7 mouse cellular contexts compared by ENCODE assay signal in the genomic region with DNA sequence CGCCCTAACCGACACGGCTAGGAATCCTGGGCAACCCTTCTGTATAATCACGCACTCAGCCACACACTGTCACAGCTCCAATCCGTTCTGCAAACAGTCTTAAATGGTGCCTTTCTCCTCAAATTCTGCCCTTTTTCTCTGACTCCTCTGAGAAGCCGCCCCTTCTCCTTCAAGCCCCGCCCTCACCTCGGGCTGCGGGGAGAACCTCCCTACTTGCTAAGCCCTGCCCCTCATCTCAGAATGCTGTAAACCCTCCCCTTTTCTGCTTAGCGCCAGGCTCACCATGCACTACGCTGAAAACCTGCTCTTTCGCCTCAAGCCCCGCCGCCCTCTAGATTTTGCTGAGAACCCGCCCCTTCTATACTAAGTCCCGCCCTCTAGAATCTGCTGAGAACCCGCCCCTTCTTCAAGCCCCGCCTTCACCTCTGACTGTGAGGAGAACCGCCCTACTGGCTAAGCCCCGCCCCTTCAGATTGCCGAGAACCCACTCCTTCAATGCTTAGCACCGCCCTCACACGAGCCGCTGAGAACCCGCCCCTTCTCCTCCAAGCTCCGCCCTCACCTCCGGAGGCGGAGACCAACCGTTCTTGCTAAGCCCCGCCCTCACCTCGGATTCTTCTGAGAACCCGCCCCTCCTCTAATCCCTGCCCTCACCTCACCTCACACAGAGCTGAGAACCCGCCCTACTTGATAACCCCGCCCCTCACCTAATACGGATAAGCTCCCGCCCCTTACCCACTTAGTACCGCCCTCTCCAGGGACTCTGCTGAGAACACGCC. TPM values are rescaled to one million over a fixed set of nuclear protein-coding genes. Genes with fewer than 3 reads are reported as not detected.
A peak's percentile ranks its signal among the peaks of the same experiment; 100 is the strongest.
DNase-seq lines count a peak whose midpoint lies in the region; ATAC-seq and TF ChIP-seq lines count a peak whose summit lies in the region.

No protein-coding gene starts in this region.

- H3K27me3 ChIP-seq in embryonic facial prominence, embryonic 10.5 days (replicated peaks; ENCODE audit: low read depth, poor library complexity, severe bottlenecking), result no peaks in the 10 kb centered on the region
- no peaks in the 10 kb centered on the region for H3K27me3 ChIP-seq in intestine, postnatal 0 days (replicated peaks; ENCODE audit: control insufficient read depth, insufficient read depth, low read length)
- H3K27me3 ChIP-seq in midbrain, embryonic 12.5 days, result no peaks in the 10 kb centered on the region
- H3K27me3 ChIP-seq in small intestine, adult 2 months (ENCODE audit: control insufficient read depth, insufficient read depth, low read length), result no peaks in the 10 kb centered on the region

- no peaks in the 10 kb centered on the region for H3K36me3 ChIP-seq in embryonic facial prominence, embryonic 10.5 days (replicated peaks)
- no peaks in the 10 kb centered on the region for H3K36me3 ChIP-seq in intestine, postnatal 0 days (ENCODE audit: control insufficient read depth, insufficient read depth)
- no peaks in the 10 kb centered on the region for H3K36me3 ChIP-seq in midbrain, embryonic 12.5 days
- no peaks in the 10 kb centered on the region for H3K36me3 ChIP-seq in small intestine, adult 2 months (ENCODE audit: control insufficient read depth, insufficient read depth, low read length)

- ATAC-seq in intestine, postnatal 0 days, result peak; percentile 95
- ATAC-seq in midbrain, embryonic 12.5 days (ENCODE audit: low FRiP score, low read depth), result peak; percentile 92

- TF ChIP-seq POLR2A in small intestine, adult 2 months (IDR thresholded peaks at IDR 0.05; ENCODE audit: low read depth, low read length), result no peak

- peak overlapping the region; percentile 83 for H3K27ac ChIP-seq in embryonic facial prominence, embryonic 10.5 days (replicated peaks)
- no peak overlapping the region for H3K27ac ChIP-seq in intestine, postnatal 0 days (ENCODE audit: low read depth, low read length)
- peak overlapping the region; percentile 94 for H3K27ac ChIP-seq in midbrain, embryonic 12.5 days (replicated peaks)
- H3K27ac ChIP-seq in small intestine, adult 2 months (ENCODE audit: insufficient read depth, low read depth, low read length), result peak overlapping the region; percentile 65; the same call in 1 of the 2 replicates

- H3K4me1 ChIP-seq in embryonic facial prominence, embryonic 10.5 days, result peaks cover 12% of the 10 kb centered on the region
- H3K4me1 ChIP-seq in intestine, postnatal 0 days (replicated peaks; ENCODE audit: control insufficient read depth, insufficient read depth, low read length), result no peaks in the 10 kb centered on the region
- H3K4me1 ChIP-seq in midbrain, embryonic 12.5 days, result peaks cover 13% of the 10 kb centered on the region
- H3K4me1 ChIP-seq in small intestine, adult 2 months (ENCODE audit: control insufficient read depth, insufficient read depth, insufficient read length, low read length), result no peaks in the 10 kb centered on the region; the same call in 1 of the 2 replicates

- peak overlapping the region; percentile 74 for H3K4me2 ChIP-seq in intestine, postnatal 0 days (replicated peaks; ENCODE audit: low read depth)
- H3K4me2 ChIP-seq in midbrain, embryonic 12.5 days (replicated peaks), result peak overlapping the region; percentile 71

- TF ChIP-seq CTCF in intestine, postnatal 0 days (IDR thresholded peaks at IDR 0.05; ENCODE audit: low read depth), result no peak
- no peak for TF ChIP-seq CTCF in small intestine, adult 2 months (IDR thresholded peaks at IDR 0.05; ENCODE audit: extremely low read depth, insufficient read length, insufficient replicate concordance, low read depth, low read length)

- H3K9me3 ChIP-seq in embryonic facial prominence, embryonic 10.5 days, result no peaks in the 10 kb centered on the region
- no peaks in the 10 kb centered on the region for H3K9me3 ChIP-seq in intestine, postnatal 0 days (ENCODE audit: control insufficient read depth)
- no peaks in the 10 kb centered on the region for H3K9me3 ChIP-seq in midbrain, embryonic 12.5 days

- peak overlapping the region; percentile 66 for H3K4me3 ChIP-seq in embryonic facial prominence, embryonic 10.5 days
- H3K4me3 ChIP-seq in intestine, postnatal 0 days (ENCODE audit: low read depth, low read length), result peak overlapping the region; percentile 50
- H3K4me3 ChIP-seq in midbrain, embryonic 12.5 days, result peak overlapping the region; percentile 52
- peak overlapping the region; percentile 71 for H3K4me3 ChIP-seq in small intestine, adult 2 months (ENCODE audit: low read depth, low read length)

- DNase-seq in adrenal gland, postnatal 10 days, result peak; percentile 99
- peak; percentile 98 for DNase-seq in embryonic facial prominence, embryonic 10.5 days (ENCODE audit: low spot score)
- DNase-seq in gonadal fat pad, adult 2 months (ENCODE audit: low read depth), result peak; percentile 85
- peak; percentile 99 for DNase-seq in left cerebral cortex, postnatal 4 days

- intact Hi-C loops in left cerebral cortex, postnatal 4 days (cut with DNase I), result loop anchor here (5.0 kb wide), 1 partner anchor 335 kb away; a partner anchor contains a TSS

- WGBS in embryonic facial prominence, embryonic 10.5 days, result under 1% methylated on average over 38 of the region's 38 CpGs
- 2% methylated on average over 38 of the region's 38 CpGs for WGBS in intestine, postnatal 0 days
- WGBS in midbrain, embryonic 12.5 days, result 1% methylated on average over 38 of the region's 38 CpGs
- WGBS in small intestine, adult 2 months, result under 1% methylated on average over 38 of the region's 38 CpGs

- peak overlapping the region; percentile 50 for H3K9ac ChIP-seq in intestine, postnatal 0 days (ENCODE audit: low read depth, low read length)
- peak overlapping the region; percentile 55 for H3K9ac ChIP-seq in midbrain, embryonic 12.5 days (replicated peaks)

RNA-seq across cellular contexts. Expression of a gene that starts 0.6 kb away (rescaled TPM):
- total RNA-seq in adrenal gland, postnatal 10 days (2021), result 1 to 10 TPM; 1.1 to 2.6 TPM
- 0.88 and 1.3 TPM in 2 replicates for polyA plus RNA-seq in embryonic facial prominence, embryonic 10.5 days (2016; fragmentation: Nextera tagmentation; extraction: Ambion mirVana)
- polyA plus RNA-seq in gonadal fat pad, adult 2 months (2012; rRNA removed), result 0.49 and 0.90 TPM in 2 replicates
- polyA plus RNA-seq in intestine, postnatal 0 days (2015; fragmentation: Nextera tagmentation; extraction: Ambion mirVana), result 0.82 and 1.1 TPM in 2 replicates
- 1 to 10 TPM; 4.3 to 5.6 TPM for total RNA-seq in left cerebral cortex, postnatal 4 days (2021)
- 2.4 and 3.1 TPM in 2 replicates for polyA plus RNA-seq in midbrain, embryonic 12.5 days (2016; fragmentation: Nextera tagmentation; extraction: Ambion mirVana)
- 0.03 and 0.15 TPM in 2 replicates for polyA plus RNA-seq in small intestine, adult 2 months (2012; rRNA removed)

RNA-seq across cellular contexts. Expression of a gene that starts 18.9 kb away (rescaled TPM):
- under 1 TPM; 0.87 to 0.91 TPM for total RNA-seq in adrenal gland, postnatal 10 days (2021)
- polyA plus RNA-seq in embryonic facial prominence, embryonic 10.5 days (2016; fragmentation: Nextera tagmentation; extraction: Ambion mirVana), result 2.3 and 3.1 TPM in 2 replicates
- polyA plus RNA-seq in gonadal fat pad, adult 2 months (2012; rRNA removed), result 0.14 and 0.18 TPM in 2 replicates
- polyA plus RNA-seq in intestine, postnatal 0 days (2015; fragmentation: Nextera tagmentation; extraction: Ambion mirVana), result 0.08 and 0.20 TPM in 2 replicates
- total RNA-seq in left cerebral cortex, postnatal 4 days (2021), result 1 to 10 TPM; 7.6 to 9.4 TPM
- 4.5 and 4.8 TPM in 2 replicates for polyA plus RNA-seq in midbrain, embryonic 12.5 days (2016; fragmentation: Nextera tagmentation; extraction: Ambion mirVana)
- polyA plus RNA-seq in small intestine, adult 2 months (2012; rRNA removed), result not detected in 2 replicates

RNA-seq across cellular contexts. Expression of a gene that starts 20.6 kb away (rescaled TPM):
- 1 to 10 TPM; 3.9 to 8.9 TPM for total RNA-seq in adrenal gland, postnatal 10 days (2021)
- 9.5 and 10.8 TPM in 2 replicates for polyA plus RNA-seq in embryonic facial prominence, embryonic 10.5 days (2016; fragmentation: Nextera tagmentation; extraction: Ambion mirVana)
- 3.0 and 3.3 TPM in 2 replicates for polyA plus RNA-seq in gonadal fat pad, adult 2 months (2012; rRNA removed)
- polyA plus RNA-seq in intestine, postnatal 0 days (2015; fragmentation: Nextera tagmentation; extraction: Ambion mirVana), result 2.5 and 3.3 TPM in 2 replicates
- total RNA-seq in left cerebral cortex, postnatal 4 days (2021), result 10 to 100 TPM; 17.7 to 18.0 TPM
- 14.8 and 16.0 TPM in 2 replicates for polyA plus RNA-seq in midbrain, embryonic 12.5 days (2016; fragmentation: Nextera tagmentation; extraction: Ambion mirVana)
- 0.22 and 0.60 TPM in 2 replicates for polyA plus RNA-seq in small intestine, adult 2 months (2012; rRNA removed)

RNA-seq across cellular contexts. Expression of a gene that starts 31.4 kb away (rescaled TPM):
- 1 to 10 TPM; 2.7 to 3.1 TPM for total RNA-seq in adrenal gland, postnatal 10 days (2021)
- polyA plus RNA-seq in embryonic facial prominence, embryonic 10.5 days (2016; fragmentation: Nextera tagmentation; extraction: Ambion mirVana), result 7.1 and 7.6 TPM in 2 replicates
- polyA plus RNA-seq in gonadal fat pad, adult 2 months (2012; rRNA removed), result 0.96 and 1.1 TPM in 2 replicates
- 1.2 and 1.7 TPM in 2 replicates for polyA plus RNA-seq in intestine, postnatal 0 days (2015; fragmentation: Nextera tagmentation; extraction: Ambion mirVana)
- total RNA-seq in left cerebral cortex, postnatal 4 days (2021), result 10 to 100 TPM; 14.9 to 17.2 TPM
- polyA plus RNA-seq in midbrain, embryonic 12.5 days (2016; fragmentation: Nextera tagmentation; extraction: Ambion mirVana), result 7.9 and 8.7 TPM in 2 replicates
- 0.25 and 0.48 TPM in 2 replicates for polyA plus RNA-seq in small intestine, adult 2 months (2012; rRNA removed)

RNA-seq across cellular contexts. Expression of a gene that starts 36.1 kb away (rescaled TPM):
- under 1 TPM; 0.21 to 0.36 TPM for total RNA-seq in adrenal gland, postnatal 10 days (2021)
- polyA plus RNA-seq in embryonic facial prominence, embryonic 10.5 days (2016; fragmentation: Nextera tagmentation; extraction: Ambion mirVana), result 0.40 and 0.42 TPM in 2 replicates
- polyA plus RNA-seq in gonadal fat pad, adult 2 months (2012; rRNA removed), result not detected in 2 replicates
- polyA plus RNA-seq in intestine, postnatal 0 days (2015; fragmentation: Nextera tagmentation; extraction: Ambion mirVana), result 0.04 and 0.14 TPM in 2 replicates
- total RNA-seq in left cerebral cortex, postnatal 4 days (2021), result 10 to 100 TPM; 12.2 to 16.6 TPM
- 0.85 and 1.1 TPM in 2 replicates for polyA plus RNA-seq in midbrain, embryonic 12.5 days (2016; fragmentation: Nextera tagmentation; extraction: Ambion mirVana)
- polyA plus RNA-seq in small intestine, adult 2 months (2012; rRNA removed), result not detected in 2 replicates
